Mouse (Mus musculus): ENCODE data around the gene Jak3.

The Jak3 gene

DNA sequence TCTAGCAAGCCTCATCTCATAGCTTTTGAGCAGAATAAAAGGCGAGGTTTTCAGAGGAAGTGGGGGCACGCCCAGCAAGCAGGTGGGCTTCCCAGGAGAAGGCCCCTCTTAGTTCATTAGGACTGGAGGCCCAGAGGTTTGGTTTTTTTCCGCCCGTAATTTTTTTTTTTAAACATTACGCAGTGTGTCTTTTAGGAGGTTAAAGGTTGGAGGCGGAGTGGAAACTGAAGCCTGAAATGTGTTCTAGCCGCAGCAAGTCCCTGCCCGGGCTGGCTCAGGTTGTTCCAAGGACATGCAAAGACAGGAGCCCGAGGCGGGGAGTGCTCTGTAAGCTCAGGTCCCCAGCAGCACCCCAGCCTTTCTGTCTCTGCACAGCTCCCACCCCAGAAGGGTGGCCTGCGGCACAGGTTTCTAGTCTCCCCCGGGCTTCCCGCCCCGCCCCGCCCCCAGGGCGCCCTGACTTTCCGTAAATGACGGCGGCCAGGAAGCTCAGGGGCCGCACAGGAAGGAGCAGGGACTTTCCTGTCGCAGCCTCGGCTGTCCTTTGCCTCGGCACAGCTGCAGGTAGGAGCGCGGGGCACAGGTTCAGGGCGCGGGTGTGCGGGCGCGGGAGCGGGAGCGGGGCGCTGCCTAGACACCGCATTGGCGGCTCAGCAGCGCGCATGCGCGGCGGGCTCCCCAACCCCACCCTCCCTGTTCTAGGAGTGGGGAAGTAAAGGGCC is at the start of gene Jak3:
Gene Jak3 (plus strand): TSS at position 277 of the 722 bp plus-strand sequence.
- in situ Hi-C loops (cut with MboI, MseI): no loop called here

DNA sequence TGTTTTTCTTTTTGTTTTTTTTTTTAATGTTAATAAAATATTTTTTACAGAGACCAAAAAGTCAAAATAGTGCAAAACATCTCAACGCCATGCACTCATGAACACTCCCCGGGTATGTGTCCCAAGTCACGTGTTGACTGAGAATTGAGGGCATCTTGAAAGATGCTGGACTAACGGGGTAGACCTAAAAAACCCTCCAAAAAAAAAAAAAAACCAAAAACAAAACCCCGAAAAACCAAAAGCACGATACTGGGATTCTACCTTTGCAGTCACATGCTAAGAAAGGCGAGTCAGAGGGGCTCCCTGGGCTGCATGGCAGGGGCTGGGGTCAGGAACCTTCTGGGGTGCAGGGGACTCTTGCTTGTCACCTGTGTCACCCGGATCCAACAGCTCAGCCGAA is 49.3 kb upstream of the Jak3 start:
- in situ Hi-C loops (cut with MboI, MseI): no loop called here

DNA sequence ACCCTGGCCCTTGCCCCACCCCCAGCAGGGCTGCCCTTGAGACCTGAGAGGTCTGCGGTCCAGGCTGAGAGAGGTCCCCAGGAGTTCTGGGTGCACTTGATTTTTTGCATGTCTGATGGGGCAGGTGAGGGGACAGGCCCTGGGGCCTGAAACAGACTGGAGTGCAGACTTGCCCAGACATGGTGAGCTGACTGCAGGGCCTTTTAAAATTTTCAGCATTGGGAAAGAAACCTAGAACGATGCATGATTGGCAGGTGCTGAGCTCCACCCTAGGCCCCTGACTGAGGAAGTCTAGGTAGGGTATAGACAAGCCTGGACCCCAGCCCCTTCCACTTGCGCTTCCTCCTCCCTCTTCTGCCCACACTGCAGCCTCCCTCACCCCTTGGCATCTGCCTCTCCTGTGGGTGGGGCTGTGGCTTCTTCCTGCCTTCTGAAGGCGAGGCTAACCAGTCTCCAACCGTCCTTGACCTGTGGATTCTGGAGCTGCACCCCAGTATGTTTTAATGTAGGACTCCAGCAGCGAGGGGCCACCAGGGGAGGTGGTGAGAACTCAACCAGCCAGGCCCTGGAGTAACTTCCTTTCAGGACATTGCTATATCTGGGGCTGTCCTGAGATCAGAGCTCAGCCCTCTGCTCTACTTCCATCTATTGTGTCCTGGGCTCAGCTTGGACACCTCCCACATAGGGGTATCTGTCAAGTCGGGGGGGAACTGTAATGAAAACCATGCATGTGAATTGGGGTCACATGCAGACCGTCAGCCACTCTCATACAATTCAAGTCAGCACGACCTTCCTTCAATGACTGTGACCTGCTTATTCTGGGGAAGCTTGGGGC is 48.6 kb upstream of the Jak3 start:
- in situ Hi-C loops (cut with MboI, MseI): no loop called here

DNA sequence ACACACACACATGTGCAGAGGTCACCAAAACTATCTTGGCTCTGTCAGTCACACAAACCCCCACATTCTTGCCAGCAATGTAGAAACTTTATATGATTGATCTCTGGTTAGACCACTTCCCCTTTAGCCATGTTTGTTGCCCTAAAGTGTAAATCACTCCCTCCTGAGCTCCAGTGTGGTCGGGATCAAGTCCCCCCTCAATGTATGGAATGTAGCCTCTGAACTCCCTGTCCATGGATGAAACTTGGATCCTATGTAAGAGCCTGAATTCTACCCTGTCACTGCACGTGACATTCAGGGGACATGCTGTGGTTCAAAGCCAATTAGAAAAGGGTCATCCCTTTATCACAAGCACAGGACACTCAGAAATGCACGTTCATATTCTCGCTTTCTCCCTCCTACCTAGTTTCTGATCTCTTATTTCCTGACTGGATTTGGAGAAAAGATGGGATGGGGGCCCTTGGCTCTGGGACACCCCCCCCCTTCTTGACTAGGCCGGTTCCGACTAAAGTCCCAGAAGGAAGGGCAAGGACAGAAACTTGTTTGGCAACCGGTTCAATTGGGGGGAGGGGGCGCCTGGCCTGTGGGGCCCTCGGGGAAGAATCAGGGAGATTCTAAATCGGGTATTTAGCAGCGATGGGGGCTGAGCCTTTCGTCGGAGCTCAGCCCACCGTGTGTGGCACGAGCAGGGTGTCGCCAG is 47.5 kb upstream of the Jak3 start:
- in situ Hi-C loops (cut with MboI, MseI): no loop called here

DNA sequence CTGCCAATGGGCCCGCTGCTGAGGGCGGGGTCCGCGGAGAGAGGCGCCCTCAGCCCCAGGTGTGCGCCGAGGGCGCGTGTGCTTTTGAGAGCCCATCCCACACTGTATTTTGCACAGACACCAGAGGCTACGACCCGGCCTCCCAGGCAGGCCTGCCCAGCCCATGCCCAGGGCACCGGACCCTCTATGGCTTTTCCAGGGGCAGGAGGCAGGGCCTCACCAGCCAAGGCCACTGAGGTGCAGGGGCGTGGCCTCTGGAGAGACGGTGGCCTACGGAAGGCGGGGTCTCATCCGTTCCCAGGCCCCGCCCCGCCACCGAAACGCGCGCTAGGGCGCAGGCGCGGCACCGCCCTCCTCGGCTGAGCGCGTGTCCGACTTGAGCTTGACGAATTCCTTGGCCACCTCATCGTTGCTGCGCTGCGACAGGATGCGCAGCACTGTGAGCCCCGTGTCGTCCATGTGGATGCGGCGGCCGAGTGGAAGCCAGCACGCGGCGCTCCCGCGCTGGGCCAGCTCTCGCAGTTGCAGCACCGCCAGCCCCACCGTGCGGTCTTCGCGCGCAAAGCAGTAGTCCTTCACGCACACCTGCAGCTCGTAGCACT is 46.9 kb upstream of the Jak3 start:
- in situ Hi-C loops (cut with MboI, MseI): no loop called here

DNA sequence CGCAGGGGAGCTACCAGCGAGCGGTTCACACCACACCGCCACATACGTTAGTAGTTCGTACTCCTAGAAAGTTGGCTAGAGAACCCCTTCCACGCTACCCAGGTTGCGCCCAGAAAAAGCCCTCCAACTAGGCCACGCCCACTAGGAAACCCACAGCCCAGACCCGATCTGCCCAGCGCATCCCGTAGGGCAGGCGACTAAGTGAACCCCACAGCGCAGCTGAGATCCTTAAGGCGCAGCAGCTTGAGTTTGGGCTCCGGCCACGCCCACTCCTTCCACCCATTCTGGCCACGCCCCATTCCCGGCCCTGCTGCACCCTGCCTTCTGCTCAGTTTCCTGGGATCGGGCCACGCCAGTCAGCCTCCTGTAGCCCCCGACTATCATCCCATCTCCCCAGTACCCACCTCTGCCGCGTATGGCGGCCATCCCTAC is 46.3 kb upstream of the Jak3 start:
- in situ Hi-C loops (cut with MboI, MseI): no loop called here

DNA sequence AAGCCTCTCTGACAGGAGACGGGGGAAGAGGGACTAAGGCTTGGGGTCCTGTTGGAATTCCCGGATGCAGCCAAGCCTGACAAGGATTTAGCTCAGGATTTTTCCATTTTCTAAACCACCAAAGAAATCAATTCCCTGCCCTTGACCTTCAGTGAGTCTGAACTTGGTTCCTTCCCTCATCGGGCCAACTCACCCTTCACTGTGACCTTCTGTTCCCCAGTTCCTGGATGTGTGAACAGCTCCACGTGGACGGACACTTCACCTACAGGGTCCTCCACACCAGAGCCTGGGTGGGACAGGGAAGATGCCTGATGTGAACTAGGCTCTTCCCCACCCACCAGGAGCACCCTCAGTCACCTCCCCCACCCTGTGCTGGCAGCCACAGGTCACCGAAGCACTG is 45.3 kb upstream of the Jak3 start:
- in situ Hi-C loops (cut with MboI, MseI): no loop called here

GRCm38 (mm10) chr8:71631897-71632296 is 44.2 kb upstream of the Jak3 start:
- in situ Hi-C loops (cut with MboI, MseI): no loop called here

GRCm38 (mm10) chr8:71633164-71633563 is 42.9 kb upstream of the Jak3 start:
- in situ Hi-C loops (cut with MboI, MseI): no loop called here

DNA sequence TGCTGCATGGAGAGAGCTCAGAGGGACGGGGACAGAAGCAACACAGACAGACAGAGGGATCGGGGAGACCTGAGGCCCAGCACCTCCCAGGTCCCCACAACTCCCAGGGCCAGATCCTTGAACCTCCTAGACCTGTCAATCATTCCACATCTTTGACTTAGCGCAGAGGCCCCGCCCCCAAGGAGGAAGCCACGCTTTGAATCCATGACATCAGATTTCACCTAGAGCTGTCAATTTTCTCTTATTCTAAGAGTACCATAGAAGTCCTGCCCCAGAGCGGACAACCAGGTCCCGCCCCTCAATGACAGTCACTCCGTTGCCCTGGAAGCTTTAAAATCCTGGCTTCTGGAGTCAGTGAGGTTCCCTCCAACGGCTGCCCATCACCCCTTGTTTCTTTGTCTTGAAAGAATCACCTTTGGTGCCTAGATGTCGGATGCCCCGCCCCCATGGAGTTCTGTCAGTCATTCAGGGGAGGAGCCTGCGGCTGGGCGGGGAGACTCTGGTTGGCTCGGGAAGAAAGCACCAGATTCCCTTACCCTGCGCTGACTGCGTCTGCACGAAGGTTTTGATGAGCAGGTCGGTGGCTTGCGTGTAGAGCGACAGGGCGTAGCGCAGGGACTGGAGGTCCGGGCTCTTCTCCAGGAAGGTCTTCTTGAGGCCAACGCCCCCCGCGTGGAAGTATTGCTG is 42.0 kb upstream of the Jak3 start:
- in situ Hi-C loops (cut with MboI, MseI): no loop called here

DNA sequence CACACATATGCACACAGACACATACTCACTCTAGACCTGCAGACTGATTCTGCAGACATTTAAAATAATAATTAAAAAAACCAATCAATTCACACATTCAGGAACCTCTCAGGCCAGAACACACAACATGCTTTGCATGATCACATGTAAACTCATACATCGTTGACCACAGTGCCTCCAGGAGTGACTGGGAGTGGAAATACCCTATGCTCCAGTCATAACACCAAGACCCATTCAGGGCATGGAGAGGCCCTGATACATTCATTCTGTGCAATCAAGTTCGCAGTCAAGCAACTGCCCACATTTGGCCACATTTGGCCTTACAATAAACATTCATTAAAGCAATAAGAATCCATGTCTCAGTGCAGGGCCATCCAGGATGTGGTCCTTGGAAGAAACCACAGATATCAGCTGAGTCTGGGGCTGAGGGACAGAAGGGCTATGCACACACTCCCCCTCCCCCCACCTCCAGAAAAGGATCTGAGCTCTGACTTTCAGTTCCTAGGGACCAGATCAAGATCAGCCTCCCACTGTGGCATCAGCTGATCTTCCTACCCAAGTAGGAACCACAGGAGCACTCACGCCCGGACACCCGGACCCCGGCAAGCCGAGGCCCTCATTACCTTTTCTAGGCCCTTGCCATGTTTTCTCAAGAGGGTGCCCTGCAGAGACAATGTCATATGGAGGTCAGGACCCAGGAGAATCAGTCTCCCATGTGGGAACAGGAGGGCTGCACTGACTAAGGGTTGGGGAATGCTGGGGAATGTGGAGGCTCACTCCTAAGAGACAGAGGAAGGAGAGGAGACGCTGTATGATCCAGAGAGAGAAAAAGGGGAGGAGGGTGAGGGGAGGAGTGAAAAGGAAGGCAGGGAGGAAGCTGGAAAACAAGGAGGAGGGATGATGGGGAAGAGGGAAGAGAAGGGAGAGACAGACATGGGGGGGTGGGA is 38.7 kb upstream of the Jak3 start:
- in situ Hi-C loops (cut with MboI, MseI): no loop called here

DNA sequence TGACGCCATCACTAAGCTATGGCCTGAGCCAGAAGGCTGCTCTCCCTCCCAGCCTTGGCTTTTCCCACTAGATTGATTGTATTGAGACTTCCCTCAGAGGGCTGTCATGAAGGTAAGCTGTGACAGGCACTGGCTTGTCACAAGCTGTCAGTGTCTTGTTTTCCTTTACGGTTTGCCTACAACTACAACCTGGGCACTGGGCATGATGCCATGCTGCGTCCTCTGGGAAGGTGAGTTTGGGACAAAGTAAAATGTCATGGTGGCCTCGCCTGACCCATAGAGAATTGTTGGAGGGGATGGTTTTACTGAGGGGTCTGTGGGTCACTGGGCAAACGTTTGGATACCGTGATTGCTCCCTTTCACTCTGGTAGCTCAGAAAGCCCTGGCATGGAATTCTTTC is 37.8 kb upstream of the Jak3 start:
- in situ Hi-C loops (cut with MboI, MseI): no loop called here

DNA sequence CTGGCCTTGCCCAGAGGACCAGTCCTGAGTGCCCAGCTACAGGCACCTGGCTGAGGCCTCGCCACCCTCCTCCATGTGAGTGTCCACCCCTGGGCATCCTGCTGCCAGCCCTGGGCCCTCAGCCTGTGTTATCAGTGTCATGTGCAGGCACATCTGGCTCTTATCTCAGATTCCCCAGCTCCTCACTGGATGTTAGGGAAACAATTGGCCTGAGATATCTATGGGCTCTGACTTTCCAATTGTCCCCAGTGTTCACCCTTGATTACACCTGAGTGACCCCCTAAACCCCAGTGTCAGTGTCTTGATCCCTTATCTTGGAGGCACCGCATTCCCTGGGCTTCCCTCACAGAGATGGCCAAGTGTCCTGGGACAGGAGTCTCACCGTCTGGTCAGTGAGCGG is 36.8 kb upstream of the Jak3 start:
- in situ Hi-C loops (cut with MboI, MseI): no loop called here

- in situ Hi-C loops (cut with MboI, MseI): no loop called here
Observed at GRCm38 (mm10) chr8:71645510-71645909, 30.6 kb upstream of the Jak3 start.

DNA sequence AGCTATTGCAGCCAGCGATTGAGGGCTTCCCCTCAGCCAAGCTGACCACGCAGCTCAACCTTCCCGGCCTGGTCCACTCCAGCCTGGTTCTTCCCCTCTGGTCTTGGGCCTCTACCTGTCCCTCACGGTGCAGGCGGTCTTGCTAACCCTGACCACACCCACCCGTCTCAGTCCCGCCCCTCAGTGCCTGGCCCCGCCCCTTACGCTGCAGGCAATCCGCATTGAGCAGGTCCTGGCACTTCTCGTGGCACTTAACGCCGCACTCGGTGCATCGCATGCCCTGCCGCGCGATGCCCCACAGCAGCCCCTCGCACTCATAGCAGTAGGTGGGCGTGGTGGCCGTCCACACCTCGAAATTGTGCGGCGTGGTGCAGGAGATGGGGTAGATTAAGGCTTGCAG is 21.5 kb upstream of the Jak3 start:
- in situ Hi-C loops (cut with MboI, MseI): no loop called here

DNA sequence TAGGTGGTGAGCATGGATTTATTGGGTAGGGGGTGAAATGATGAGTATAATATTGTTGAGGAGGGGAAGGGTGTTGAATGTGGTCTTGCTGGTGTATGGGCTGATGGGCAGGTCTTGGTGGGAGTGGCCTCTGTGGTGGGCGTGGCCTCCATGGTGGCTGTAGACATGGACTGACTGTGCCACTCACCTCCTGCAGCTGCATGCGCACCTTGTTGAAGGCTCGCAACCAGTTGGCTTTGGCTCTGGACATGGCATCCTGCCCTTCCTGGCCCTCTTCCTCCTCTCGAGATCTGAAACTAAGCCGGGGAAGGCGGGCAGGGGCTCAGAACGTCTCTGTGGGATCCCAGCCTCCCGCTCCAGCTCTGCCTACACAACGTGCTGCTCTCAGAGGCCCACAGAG is 18.3 kb upstream of the Jak3 start:
- in situ Hi-C loops (cut with MboI, MseI): no loop called here

DNA sequence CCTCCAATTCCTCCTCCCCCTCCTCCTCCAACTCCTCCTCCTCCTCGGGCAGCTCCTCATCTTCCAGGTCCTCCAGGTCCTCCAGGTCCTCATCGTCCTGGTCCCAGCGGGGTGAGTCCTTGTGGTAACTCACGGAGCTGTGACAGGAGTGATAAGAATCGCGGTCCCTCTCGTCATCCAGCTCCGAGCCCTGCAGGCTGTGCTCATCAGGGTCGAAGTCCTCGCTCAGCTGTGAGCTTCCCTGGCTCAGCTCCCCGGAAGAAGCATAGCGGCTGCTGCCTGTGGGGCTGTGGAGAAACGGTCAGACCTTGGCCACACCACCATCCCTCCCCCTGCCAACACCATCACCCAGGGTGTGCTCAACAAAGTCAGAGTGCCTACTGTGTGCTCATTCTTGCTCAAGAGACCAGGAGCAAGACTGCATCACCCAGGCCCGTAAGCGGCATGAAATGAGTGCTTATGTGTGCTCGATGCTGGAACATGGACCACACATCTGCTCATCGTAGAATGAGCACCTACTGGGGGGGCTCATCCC is 17.5 kb upstream of the Jak3 start:
- in situ Hi-C loops (cut with MboI, MseI): no loop called here

GRCm38 (mm10) chr8:71659751-71660150 is 16.3 kb upstream of the Jak3 start:
- in situ Hi-C loops (cut with MboI, MseI): no loop called here

DNA sequence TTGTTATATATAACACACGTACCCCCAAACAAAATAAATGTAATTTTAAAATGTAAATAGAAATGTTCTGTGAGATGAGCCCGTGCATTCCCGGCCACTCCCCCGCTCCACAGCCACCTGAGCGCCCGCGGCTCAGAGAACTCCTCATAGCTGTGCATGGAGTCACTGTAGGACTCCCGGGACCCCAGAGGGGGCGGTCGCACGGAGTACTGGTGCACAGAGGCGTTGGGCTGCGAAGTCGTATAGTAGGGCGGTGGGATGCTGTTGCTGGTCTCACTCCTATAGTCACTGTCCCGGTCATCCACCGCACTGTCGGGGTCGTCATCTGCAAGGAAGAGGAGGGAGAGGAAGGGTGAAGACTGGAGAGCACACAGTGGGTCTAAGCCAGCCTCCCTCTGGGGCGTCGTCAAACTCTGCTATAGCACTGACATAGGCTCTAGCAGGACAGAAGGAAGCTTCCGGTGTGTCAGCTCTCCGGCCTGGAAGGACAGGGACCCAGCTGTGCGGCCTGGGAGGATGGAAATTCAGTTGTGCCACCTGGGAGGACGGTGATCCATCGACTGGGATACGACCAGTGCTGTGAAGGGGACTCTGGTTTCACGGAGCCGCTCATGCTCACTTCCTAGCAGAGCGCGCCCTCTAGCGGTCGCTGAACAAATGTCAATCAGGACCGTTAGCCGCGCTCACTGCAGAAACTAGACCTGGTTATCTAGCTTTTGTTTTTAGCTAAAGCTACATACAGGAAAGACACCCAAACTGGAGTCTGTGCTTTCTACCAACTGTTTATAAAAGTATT is 15.6 kb upstream of the Jak3 start:
- in situ Hi-C loops (cut with MboI, MseI): no loop called here

Measured in T-helper 1 cell (primary cell).